Mouse (Mus musculus): ENCODE results near the gene Zfp446. TPM values are rescaled to one million over a fixed set of nuclear protein-coding genes. Genes with fewer than 3 reads are reported as not detected.
A peak's percentile ranks its signal among the peaks of the same experiment; 100 is the strongest.

Zfp446 gene
- polyA plus RNA-seq, 1 experiment from 2014 or later: 16.4 TPM

GRCm38 (mm10) chr7:12961511-12962141, 16.0 kb upstream of the Zfp446 start:
- WGBS: 2% methylated on average over 29 of the region's 29 CpGs
- H3K9ac ChIP-seq: peak overlapping the region; percentile 60
- H3K27me3 ChIP-seq (replicated peaks): no peaks in the 10 kb centered on the region; the same call in 1 of the 2 replicates
- H3K4me1 ChIP-seq: peaks cover 18% of the 10 kb centered on the region
- peak overlapping the region; percentile 51 for H3K4me3 ChIP-seq
- H3K36me3 ChIP-seq (replicated peaks): no peaks in the 10 kb centered on the region
- H3K27ac ChIP-seq: peak overlapping the region; percentile 85
- H3K4me2 ChIP-seq: peak overlapping the region; percentile 61
- peak; percentile 78 for ATAC-seq (replicated peaks)
- no peaks in the 10 kb centered on the region for H3K9me3 ChIP-seq

GRCm38 (mm10) chr7:12965678-12966091, 12.0 kb upstream of the Zfp446 start, which contains the start of gene Zfp324:
TSS of gene Zfp324 (plus strand) at chr7:12965838.
- under 1% methylated on average over 23 of the region's 23 CpGs for WGBS
- Histone ChIP-seq H3K9ac (peak within 1 kb of the TSS; percentile 80), H3K4me2 (peak within 1 kb of the TSS; percentile 87), H3K27ac (peak within 1 kb of the TSS; percentile 89), H3K27me3 (replicated peaks) (no peaks in the 10 kb centered on the region), H3K4me1 (peaks cover 31% of the 10 kb centered on the region), H3K36me3 (replicated peaks) (peaks cover 13% of the 10 kb centered on the region), H3K9me3 (no peaks in the 10 kb centered on the region), H3K4me3 (peak within 1 kb of the TSS; percentile 64)
- peak; percentile 94 for ATAC-seq (replicated peaks)

- peak overlapping the region; percentile 87 for H3K4me2 ChIP-seq
- H3K4me3 ChIP-seq: peak overlapping the region; percentile 64
- under 1% methylated on average over 29 of the region's 29 CpGs for WGBS
- no peaks in the 10 kb centered on the region for H3K9me3 ChIP-seq
- peaks cover 18% of the 10 kb centered on the region for H3K36me3 ChIP-seq (replicated peaks)
- no peaks in the 10 kb centered on the region for H3K27me3 ChIP-seq (replicated peaks)
- peak overlapping the region; percentile 80 for H3K9ac ChIP-seq
- peak; percentile 71 for ATAC-seq (replicated peaks)
- peak overlapping the region; percentile 89 for H3K27ac ChIP-seq
- H3K4me1 ChIP-seq: peaks cover 28% of the 10 kb centered on the region
Measured at GRCm38 (mm10) chr7:12966104-12966845, 11.4 kb upstream of the Zfp446 start.

GRCm38 (mm10) chr7:12970906-12971305, 6.7 kb upstream of the Zfp446 start:
- Histone ChIP-seq H3K36me3 (replicated peaks) (peaks cover 28% of the 10 kb centered on the region), H3K4me2 (no peak overlapping the region), H3K27ac (no peak overlapping the region), H3K27me3 (replicated peaks) (no peaks in the 10 kb centered on the region), H3K9me3 (no peaks in the 10 kb centered on the region), H3K9ac (no peak overlapping the region), H3K4me3 (no peak overlapping the region), H3K4me1 (peaks cover 15% of the 10 kb centered on the region)
- no peak for ATAC-seq (replicated peaks)
- WGBS: 94% methylated on average over 25 of the region's 25 CpGs

GRCm38 (mm10) chr7:12978931-12979722, 1.5 kb downstream of the Zfp446 start:
- no peak for ATAC-seq (replicated peaks)
- Histone ChIP-seq H3K4me1 (peaks cover 18% of the 10 kb centered on the region), H3K27me3 (replicated peaks) (no peaks in the 10 kb centered on the region), H3K4me2 (peak overlapping the region; percentile 64), H3K27ac (peak overlapping the region; percentile 95), H3K9ac (peak overlapping the region; percentile 41; the same call in 1 of the 2 replicates), H3K36me3 (replicated peaks) (no peaks in the 10 kb centered on the region), H3K9me3 (no peaks in the 10 kb centered on the region), H3K4me3 (peak overlapping the region; percentile 60)
- WGBS: 88% methylated on average over 18 of the region's 18 CpGs

GRCm38 (mm10) chr7:12979776-12980175, 2.1 kb downstream of the Zfp446 start:
- Histone ChIP-seq H3K4me2 (no peak overlapping the region), H3K4me3 (no peak overlapping the region), H3K9me3 (no peaks in the 10 kb centered on the region), H3K9ac (no peak overlapping the region), H3K27ac (no peak overlapping the region), H3K4me1 (peaks cover 18% of the 10 kb centered on the region), H3K36me3 (replicated peaks) (no peaks in the 10 kb centered on the region), H3K27me3 (replicated peaks) (no peaks in the 10 kb centered on the region)
- 76% methylated on average over 6 of the region's 6 CpGs for WGBS
- no peak for ATAC-seq (replicated peaks)

- no peaks in the 10 kb centered on the region for H3K27me3 ChIP-seq (replicated peaks)
- H3K4me3 ChIP-seq: no peak overlapping the region
- H3K4me2 ChIP-seq: no peak overlapping the region
- 90% methylated on average over 7 of the region's 7 CpGs for WGBS
- peaks cover 18% of the 10 kb centered on the region for H3K4me1 ChIP-seq
- H3K9ac ChIP-seq: no peak overlapping the region
- no peak for ATAC-seq (replicated peaks)
- no peak overlapping the region for H3K27ac ChIP-seq
- no peaks in the 10 kb centered on the region for H3K36me3 ChIP-seq (replicated peaks)
- H3K9me3 ChIP-seq: no peaks in the 10 kb centered on the region
Measured at GRCm38 (mm10) chr7:12980291-12980690, 2.6 kb downstream of the Zfp446 start.

GRCm38 (mm10) chr7:12985724-12986123, 8.1 kb downstream of the Zfp446 start:
- 88% methylated on average over 1 of the region's 1 CpGs for WGBS
- no peak overlapping the region for H3K27ac ChIP-seq
- H3K36me3 ChIP-seq (replicated peaks): no peaks in the 10 kb centered on the region
- no peaks in the 10 kb centered on the region for H3K27me3 ChIP-seq (replicated peaks)
- no peak overlapping the region for H3K4me2 ChIP-seq
- no peak overlapping the region for H3K9ac ChIP-seq
- H3K4me3 ChIP-seq: no peak overlapping the region
- ATAC-seq (replicated peaks): no peak
- no peaks in the 10 kb centered on the region for H3K4me1 ChIP-seq
- no peaks in the 10 kb centered on the region for H3K9me3 ChIP-seq

- Histone ChIP-seq H3K9ac (no peak overlapping the region), H3K36me3 (replicated peaks) (no peaks in the 10 kb centered on the region), H3K4me3 (no peak overlapping the region), H3K4me2 (no peak overlapping the region), H3K27me3 (replicated peaks) (no peaks in the 10 kb centered on the region), H3K27ac (no peak overlapping the region), H3K4me1 (no peaks in the 10 kb centered on the region), H3K9me3 (no peaks in the 10 kb centered on the region)
- WGBS: 83% methylated on average over 8 of the region's 8 CpGs
- no peak for ATAC-seq (replicated peaks)
Measured at GRCm38 (mm10) chr7:12986906-12987305, 9.3 kb downstream of the Zfp446 start.

GRCm38 (mm10) chr7:12987409-12988189, 10.0 kb downstream of the Zfp446 start:
- WGBS: 86% methylated on average over 8 of the region's 8 CpGs
- Histone ChIP-seq H3K27me3 (replicated peaks) (no peaks in the 10 kb centered on the region), H3K4me3 (no peak overlapping the region), H3K9ac (no peak overlapping the region), H3K4me2 (no peak overlapping the region), H3K9me3 (no peaks in the 10 kb centered on the region), H3K36me3 (replicated peaks) (no peaks in the 10 kb centered on the region), H3K27ac (no peak overlapping the region), H3K4me1 (no peaks in the 10 kb centered on the region)
- no peak for ATAC-seq (replicated peaks)

- H3K9ac ChIP-seq: no peak overlapping the region
- no peak overlapping the region for H3K4me2 ChIP-seq
- no peaks in the 10 kb centered on the region for H3K9me3 ChIP-seq
- no peaks in the 10 kb centered on the region for H3K4me1 ChIP-seq
- H3K36me3 ChIP-seq (replicated peaks): no peaks in the 10 kb centered on the region
- no peak for ATAC-seq (replicated peaks)
- no peak overlapping the region for H3K27ac ChIP-seq
- H3K4me3 ChIP-seq: no peak overlapping the region
- 8% methylated on average over 3 of the region's 3 CpGs for WGBS
- H3K27me3 ChIP-seq (replicated peaks): no peaks in the 10 kb centered on the region
Measured at GRCm38 (mm10) chr7:12992222-12992621, 14.6 kb downstream of the Zfp446 start.
